ENCODE assay signal across 9 mouse cellular contexts in the genomic region with DNA sequence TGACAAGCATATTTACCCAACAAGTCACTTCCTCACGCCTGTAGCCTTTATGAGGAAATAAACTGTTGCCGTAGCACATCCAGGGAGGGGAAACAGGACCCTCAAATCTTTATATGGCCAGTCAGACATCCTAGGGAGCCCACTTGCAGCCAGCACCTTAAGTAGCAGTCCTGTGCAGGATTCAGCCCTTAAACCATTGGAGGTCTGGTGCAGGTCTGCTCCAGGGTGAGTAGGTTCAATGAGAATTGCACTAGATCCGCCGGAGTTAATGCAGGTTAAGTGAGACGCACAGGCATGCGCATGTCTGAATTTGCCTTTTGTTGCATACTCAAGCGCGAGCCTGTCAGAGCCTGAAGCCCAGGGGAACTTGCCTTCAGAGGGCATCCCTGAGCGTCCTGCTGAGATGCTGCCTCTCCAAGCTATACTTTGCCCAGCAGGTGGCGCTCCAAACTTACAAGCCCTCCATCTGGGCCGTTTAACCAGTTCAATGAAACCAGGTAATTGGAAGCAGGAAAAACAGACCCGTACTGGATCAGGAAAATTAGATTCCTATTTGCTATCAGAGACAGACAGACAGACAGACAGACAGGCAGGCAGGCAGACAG. TPM values are rescaled to one million over a fixed set of nuclear protein-coding genes. Genes with fewer than 3 reads are reported as not detected.
A peak's percentile ranks its signal among the peaks of the same experiment; 100 is the strongest.
DNase-seq lines count a peak whose midpoint lies in the region; ATAC-seq and TF ChIP-seq lines count a peak whose summit lies in the region.
"Had no signal": no experiment of that assay in that cellular context is flagged by ENCODE, and none has a peak within 500 bp of the region (broad histone marks: within the 10 kb centered on the region; RNA-seq: fewer than 3 reads in every experiment).

No protein-coding gene starts in this region.

- H3K4me2 ChIP-seq in heart, postnatal 0 days (ENCODE audit: low read depth, low read length) = no peak overlapping the region
- no peak overlapping the region for H3K4me2 ChIP-seq in liver, embryonic 14.5 days (ENCODE audit: low read depth)
- H3K4me2 ChIP-seq in neural tube, embryonic 12.5 days (replicated peaks) = no peak overlapping the region
- H3K4me2 ChIP-seq in stomach, postnatal 0 days (replicated peaks; ENCODE audit: low read depth) = no peak overlapping the region

- no peak for TF ChIP-seq EP300 in heart, postnatal 0 days (IDR thresholded peaks at IDR 0.05; ENCODE audit: low read depth)
- TF ChIP-seq EP300 in liver, embryonic 14.5 days (IDR thresholded peaks at IDR 0.05; ENCODE audit: low read depth) = no peak
- no peak for TF ChIP-seq EP300 in stomach, postnatal 0 days (optimal IDR thresholded peaks at IDR 0.05)

- no peak overlapping the region for H3K9ac ChIP-seq in heart, postnatal 0 days (replicated peaks; ENCODE audit: low read depth, low read length)
- no peak overlapping the region for H3K9ac ChIP-seq in liver, embryonic 14.5 days (replicated peaks)
- no peak overlapping the region for H3K9ac ChIP-seq in neural tube, embryonic 12.5 days
- H3K9ac ChIP-seq in stomach, postnatal 0 days (ENCODE audit: low read length) = no peak overlapping the region

- peaks cover 36% of the 10 kb centered on the region for H3K4me1 ChIP-seq in heart, postnatal 0 days (ENCODE audit: control insufficient read depth, insufficient read depth)
- H3K4me1 ChIP-seq in liver, embryonic 14.5 days (replicated peaks; ENCODE audit: control insufficient read depth in 2 of 2, insufficient read depth in 2 of 2, low read length in 1 of 2) = no peaks in the 10 kb centered on the region
- H3K4me1 ChIP-seq in neural tube, embryonic 12.5 days = peaks cover 6% of the 10 kb centered on the region
- peaks cover 4% of the 10 kb centered on the region; the same call in 1 of the 2 replicates for H3K4me1 ChIP-seq in stomach, postnatal 0 days (replicated peaks; ENCODE audit: control insufficient read depth, insufficient read depth)

- no peaks in the 10 kb centered on the region for H3K9me3 ChIP-seq in heart, postnatal 0 days (replicated peaks; ENCODE audit: control insufficient read depth, low read length)
- H3K9me3 ChIP-seq in liver, embryonic 14.5 days (ENCODE audit: control insufficient read depth, low read length) = no peaks in the 10 kb centered on the region
- H3K9me3 ChIP-seq in neural tube, embryonic 12.5 days = no peaks in the 10 kb centered on the region
- H3K9me3 ChIP-seq in stomach, postnatal 0 days (ENCODE audit: control insufficient read depth, low read length) = no peaks in the 10 kb centered on the region

- 10% methylated on average over 12 of the region's 12 CpGs for WGBS in heart, postnatal 0 days
- 7% methylated on average over 12 of the region's 12 CpGs for WGBS in liver, embryonic 14.5 days (ENCODE audit: insufficient replicate concordance)
- WGBS in neural tube, embryonic 12.5 days = 10% methylated on average over 12 of the region's 12 CpGs
- WGBS in stomach, postnatal 0 days = 10% methylated on average over 12 of the region's 12 CpGs

- no peaks in the 10 kb centered on the region for H3K36me3 ChIP-seq in heart, postnatal 0 days (replicated peaks; ENCODE audit: control insufficient read depth, insufficient read depth, low read length)
- H3K36me3 ChIP-seq in liver, embryonic 14.5 days (replicated peaks; ENCODE audit: control insufficient read depth, insufficient read depth, low read depth) = no peaks in the 10 kb centered on the region
- H3K36me3 ChIP-seq in neural tube, embryonic 12.5 days = no peaks in the 10 kb centered on the region
- no peaks in the 10 kb centered on the region for H3K36me3 ChIP-seq in stomach, postnatal 0 days (ENCODE audit: control insufficient read depth, insufficient read depth, low read length)

- TF ChIP-seq CTCF in heart, postnatal 0 days (IDR thresholded peaks at IDR 0.05; ENCODE audit: low read depth) = peak; percentile 98
- peak; percentile 95 for TF ChIP-seq CTCF in liver, embryonic 14.5 days (IDR thresholded peaks at IDR 0.05; ENCODE audit: low read depth)
- peak; percentile 99 for TF ChIP-seq CTCF in stomach, postnatal 0 days (IDR thresholded peaks at IDR 0.05; ENCODE audit: low read depth)

- DNase-seq in brain, embryonic 18.5 days (ENCODE audit: low read depth, low spot score) = peak; percentile 86
- peak; percentile 96 for DNase-seq in heart, postnatal 0 days (ENCODE audit: low spot score)
- peak; percentile 94 to 98 for DNase-seq in kidney, postnatal 36 days
- DNase-seq in liver, embryonic 14.5 days (ENCODE audit: low read depth in 3 of 3, low spot score in 3 of 3) = peak; percentile 64 to 73 (median 68)
- peak; percentile 94 for DNase-seq in stomach, postnatal 0 days (ENCODE audit: low spot score)

- H3K27me3 ChIP-seq in heart, postnatal 0 days (ENCODE audit: control insufficient read depth, insufficient read depth, low read length) = no peaks in the 10 kb centered on the region
- no peaks in the 10 kb centered on the region for H3K27me3 ChIP-seq in liver, embryonic 14.5 days (ENCODE audit: control insufficient read depth, insufficient read depth, low read length)
- 0 out of 2 replicates have a peak, but pooled peaks cover 3% of the 10 kb centered on the region for H3K27me3 ChIP-seq in neural tube, embryonic 12.5 days (replicated peaks)
- no peaks in the 10 kb centered on the region for H3K27me3 ChIP-seq in stomach, postnatal 0 days (ENCODE audit: control insufficient read depth, insufficient read depth, low read length)

- H3K4me3 ChIP-seq in heart, postnatal 0 days (ENCODE audit: low read depth, low read length) = no peak overlapping the region
- H3K4me3 ChIP-seq in liver, embryonic 14.5 days (ENCODE audit: insufficient read depth in 1 of 2, low read depth in 2 of 2, low read length in 2 of 2) = no peak overlapping the region
- no peak overlapping the region for H3K4me3 ChIP-seq in neural tube, embryonic 12.5 days
- H3K4me3 ChIP-seq in stomach, postnatal 0 days (ENCODE audit: low read depth, low read length) = no peak overlapping the region

- H3K27ac ChIP-seq in heart, postnatal 0 days (ENCODE audit: low read depth) = no peak overlapping the region
- H3K27ac ChIP-seq in liver, embryonic 14.5 days = no peak overlapping the region
- H3K27ac ChIP-seq in neural tube, embryonic 12.5 days = no peak overlapping the region
- H3K27ac ChIP-seq in stomach, postnatal 0 days (replicated peaks) = no peak overlapping the region

- ATAC-seq in CD4-positive, CD25-positive, alpha-beta regulatory T cell, adult 4 months = peak; percentile 84
- ATAC-seq in erythroid progenitor cell, adult 5-6 weeks (replicated peaks; ENCODE audit: low FRiP score, poor library complexity, severe bottlenecking) = peak; percentile 74
- peak; percentile 59 for ATAC-seq in heart, postnatal 0 days (ENCODE audit: insufficient read depth, low read depth)
- peak; percentile 57 for ATAC-seq in liver, embryonic 14.5 days (ENCODE audit: insufficient read depth)
- ATAC-seq in neural tube, embryonic 12.5 days (ENCODE audit: low FRiP score, low read depth) = peak; percentile 73
- ATAC-seq in stomach, postnatal 0 days (ENCODE audit: low FRiP score, low TSS enrichment) = peak; percentile 85

RNA-seq across cellular contexts. Expression of gene Lrrc74a, which starts 37.8 kb away (rescaled TPM):
- not detected for polyA plus RNA-seq in CD4-positive, CD25-positive, alpha-beta regulatory T cell, adult 4 months (2017; shearing (Covaris generic))
- total RNA-seq in erythroid progenitor cell, adult 5-6 weeks (2015; ENCODE audit: low replicate concordance) = not detected in 2 replicates
- not detected in 2 replicates for total RNA-seq in erythroid progenitor cell, adult 5-6 weeks (2017; ENCODE audit: low replicate concordance)
- not detected in 2 replicates for total RNA-seq in heart, postnatal 0 days (2014; rRNA removed; ENCODE audit: low replicate concordance)
- polyA plus RNA-seq in heart, postnatal 0 days (2015; fragmentation: Nextera tagmentation; extraction: Ambion mirVana) = not detected in 2 replicates
- polyA plus RNA-seq in liver, embryonic 14.5 days (2012; rRNA removed) = not detected in 2 replicates
- not detected in 2 replicates for polyA plus RNA-seq in liver, embryonic 14.5 days (2014; fragmentation: Nextera tagmentation; extraction: Ambion mirVana)
- not detected in 2 replicates for polyA plus RNA-seq in neural tube, embryonic 12.5 days (2016; fragmentation: Nextera tagmentation; extraction: Ambion mirVana)
- polyA plus RNA-seq in stomach, postnatal 0 days (2015; fragmentation: Nextera tagmentation; extraction: Ambion mirVana) = not detected in 2 replicates
- polyA plus RNA-seq: heart, embryonic 14.5 days had no signal

RNA-seq across cellular contexts. Expression of gene Angel1, which starts 45.7 kb away (rescaled TPM):
- polyA plus RNA-seq in CD4-positive, CD25-positive, alpha-beta regulatory T cell, adult 4 months (2017; shearing (Covaris generic)) = 10 to 100 TPM in 1 of 2 experiments, 1 to 10 TPM in 1; 5.4 to 10.3 TPM
- total RNA-seq in erythroid progenitor cell, adult 5-6 weeks (2015; ENCODE audit: low replicate concordance) = not detected in 2 replicates
- not detected in 2 replicates for total RNA-seq in erythroid progenitor cell, adult 5-6 weeks (2017; ENCODE audit: low replicate concordance)
- total RNA-seq in heart, postnatal 0 days (2014; rRNA removed; ENCODE audit: low replicate concordance) = 2.2 and 4.4 TPM in 2 replicates
- polyA plus RNA-seq in heart, postnatal 0 days (2015; fragmentation: Nextera tagmentation; extraction: Ambion mirVana) = 4.4 and 4.7 TPM in 2 replicates
- polyA plus RNA-seq in liver, embryonic 14.5 days (2012; rRNA removed) = 0.56 and 0.60 TPM in 2 replicates
- polyA plus RNA-seq in liver, embryonic 14.5 days (2014; fragmentation: Nextera tagmentation; extraction: Ambion mirVana) = 0.68 and 1.1 TPM in 2 replicates
- polyA plus RNA-seq in neural tube, embryonic 12.5 days (2016; fragmentation: Nextera tagmentation; extraction: Ambion mirVana) = 15.6 and 18.1 TPM in 2 replicates
- polyA plus RNA-seq in stomach, postnatal 0 days (2015; fragmentation: Nextera tagmentation; extraction: Ambion mirVana) = 3.9 and 4.3 TPM in 2 replicates
